Mouse (Mus musculus) urinary bladder, adult 2 months (tissue): ENCODE measurements around the gene Lig1. TPM values are rescaled to one million over a fixed set of nuclear protein-coding genes. Genes with fewer than 3 reads are reported as not detected.

Experiments used
- DNase-seq: peaks from one replicate; pipeline ENCODE4 v3.0.0; 2022; ENCODE audit warnings: low spot score
- polyA plus RNA-seq: library from polyadenylated mRNA; depleted of rRNA; stranded (reverse); fragments of >200 nt; gene quantifications from 2 replicates; pipeline ENCODE4 v1.2.3, GENCODE M21; 2012; rRNA removed

The Lig1 gene
- polyA plus RNA-seq, 1 experiment = 10.2 TPM

- DNase-seq = no peak
Observed at GRCm38 (mm10) chr7:13310493-13311199, 33.6 kb downstream of the Lig1 start.

- no peak for DNase-seq
Observed at GRCm38 (mm10) chr7:13311401-13311800, 34.3 kb downstream of the Lig1 start.

GRCm38 (mm10) chr7:13314095-13314597 is 37.1 kb downstream of the Lig1 start:
- no peak for DNase-seq

- DNase-seq = no peak
Observed at GRCm38 (mm10) chr7:13321424-13321823, 44.3 kb downstream of the Lig1 start.

GRCm38 (mm10) chr7:13324316-13324715 is 47.2 kb downstream of the Lig1 start, which contains the start of gene Pla2g4c:
Pla2g4c (plus strand) TSS chr7:13324655.
- DNase-seq = no peak

- no peak for DNase-seq
Observed at GRCm38 (mm10) chr7:13330575-13330974, 53.5 kb downstream of the Lig1 start.

GRCm38 (mm10) chr7:13355943-13356342 is 78.9 kb downstream of the Lig1 start:
- no peak for DNase-seq

Other genes with a start within 250 kb of the Lig1 start
- gene Chmp2a, start 242.5 kb upstream of the Lig1 start, polyA plus RNA-seq = 240 and 257 TPM in 2 replicates
- 164 and 172 TPM in 2 replicates for gene Ube2m, start 239.0 kb upstream of the Lig1 start, polyA plus RNA-seq
- 1.2 and 1.3 TPM in 2 replicates for gene Mzf1, start 222.5 kb upstream of the Lig1 start, polyA plus RNA-seq
- not detected in 2 replicates for gene Vmn1r85, start 182.1 kb upstream of the Lig1 start, polyA plus RNA-seq
- not detected in 2 replicates for gene Vmn1r86, start 157.4 kb upstream of the Lig1 start, polyA plus RNA-seq
- not detected in 2 replicates for gene Vmn1r87, start 137.1 kb upstream of the Lig1 start, polyA plus RNA-seq
- gene Vmn1r88, start 117.7 kb upstream of the Lig1 start, polyA plus RNA-seq = not detected in 2 replicates
- not detected in 2 replicates for gene Vmn1r89, start 64.3 kb upstream of the Lig1 start, polyA plus RNA-seq
- 4.2 and 7.9 TPM in 2 replicates for gene Zswim9, start 1.4 kb downstream of the Lig1 start, polyA plus RNA-seq
- gene Pla2g4c, start 47.4 kb downstream of the Lig1 start, polyA plus RNA-seq = 0.18 and 0.26 TPM in 2 replicates
- gene Cabp5, start 120.8 kb downstream of the Lig1 start, polyA plus RNA-seq = not detected in 2 replicates
- not detected in 2 replicates for gene Bsph1, start 173.6 kb downstream of the Lig1 start, polyA plus RNA-seq